Mouse (Mus musculus) MN1 (cell line): ENCODE measurements around the gene Padi1.
A peak's percentile ranks its signal among the peaks of the same experiment; 100 is the strongest.

ENCODE experiments used
- DNase-seq: peaks from one replicate; pipeline ENCODE4 v3.0.0-alpha.2; 2016; ENCODE audit warnings: low spot score

Gene Padi1

GRCm38 (mm10) chr4:140782821-140783220, 62.8 kb downstream of the Padi1 start:
- no peak for DNase-seq

DNA sequence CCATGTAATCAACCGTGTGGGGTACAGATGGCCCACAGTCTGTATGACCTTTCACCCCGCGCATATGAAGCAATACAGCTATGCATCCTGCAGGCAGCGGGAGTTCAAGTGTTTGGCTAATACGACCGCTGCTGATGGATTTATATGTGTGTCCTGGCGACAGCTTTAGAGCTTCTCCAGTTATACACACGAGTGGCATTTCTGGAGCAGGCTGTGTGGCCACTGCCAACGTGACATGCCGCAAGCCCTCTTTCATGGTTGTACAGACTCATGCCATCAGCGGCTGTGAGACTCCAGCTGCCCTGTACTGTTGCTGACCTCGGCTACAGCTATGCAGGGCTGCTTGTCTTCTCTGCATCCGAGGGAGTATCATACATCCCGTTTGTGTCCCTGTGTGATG, 65.1 kb downstream of the Padi1 start:
- no peak for DNase-seq

GRCm38 (mm10) chr4:140779803-140780397, 65.7 kb downstream of the Padi1 start:
- DNase-seq = peak; percentile 90

GRCm38 (mm10) chr4:140776623-140777022, 69.0 kb downstream of the Padi1 start:
- no peak for DNase-seq

DNA sequence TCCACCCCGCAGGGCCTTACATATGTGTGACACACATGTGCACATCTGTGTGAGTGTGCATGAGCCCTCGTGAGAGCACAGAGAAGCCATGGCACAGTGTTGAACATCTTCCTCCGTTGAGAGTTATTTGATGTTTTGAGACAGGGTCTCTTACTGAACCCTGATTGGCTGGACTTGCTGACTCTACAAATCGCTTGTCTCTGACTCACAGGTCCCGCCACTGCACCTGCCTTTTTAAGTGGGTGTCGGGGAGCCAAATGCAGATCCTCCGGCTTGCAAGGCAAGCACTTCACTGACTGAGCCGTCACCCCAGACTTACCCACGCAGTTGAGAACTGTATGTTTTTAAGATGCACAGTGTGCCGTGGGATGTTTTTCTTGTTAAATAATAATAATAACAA, 69.7 kb downstream of the Padi1 start:
- no peak for DNase-seq

DNA sequence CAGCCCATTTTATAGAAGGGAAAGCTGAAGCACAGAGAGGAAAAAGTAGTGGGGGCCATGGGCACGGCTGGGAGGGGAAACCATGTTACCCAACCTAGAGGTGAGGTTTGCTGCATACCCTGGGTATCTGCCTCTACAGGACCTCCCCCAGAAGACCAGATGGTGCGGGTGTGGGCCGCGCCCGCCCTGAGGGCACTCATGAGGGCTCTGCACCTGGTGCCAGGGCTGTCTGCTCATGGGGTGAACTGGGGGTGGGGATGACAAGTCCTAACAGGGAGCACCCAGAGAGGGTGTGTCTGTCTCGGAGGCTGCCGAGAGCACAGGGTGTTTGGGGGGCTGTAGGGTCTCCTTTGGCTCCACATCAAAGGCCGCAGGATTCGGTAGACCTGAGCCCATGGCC, 70.7 kb downstream of the Padi1 start:
- no peak for DNase-seq

- DNase-seq = no peak
These were observed 71.4 kb downstream of the Padi1 start, which contains the start of gene Padi4 for GRCm38 (mm10) chr4:140774025-140774800. Padi4 (minus strand) TSS chr4:140774236.

- DNase-seq = peak; percentile 39
These were observed 74.5 kb downstream of the Padi1 start for GRCm38 (mm10) chr4:140771091-140771490.

GRCm38 (mm10) chr4:140770433-140770832, 75.1 kb downstream of the Padi1 start:
- peak; percentile 54 for DNase-seq

GRCm38 (mm10) chr4:140768973-140769372, 76.6 kb downstream of the Padi1 start:
- no peak for DNase-seq

GRCm38 (mm10) chr4:140765936-140766335, 79.6 kb downstream of the Padi1 start:
- DNase-seq = no peak

DNA sequence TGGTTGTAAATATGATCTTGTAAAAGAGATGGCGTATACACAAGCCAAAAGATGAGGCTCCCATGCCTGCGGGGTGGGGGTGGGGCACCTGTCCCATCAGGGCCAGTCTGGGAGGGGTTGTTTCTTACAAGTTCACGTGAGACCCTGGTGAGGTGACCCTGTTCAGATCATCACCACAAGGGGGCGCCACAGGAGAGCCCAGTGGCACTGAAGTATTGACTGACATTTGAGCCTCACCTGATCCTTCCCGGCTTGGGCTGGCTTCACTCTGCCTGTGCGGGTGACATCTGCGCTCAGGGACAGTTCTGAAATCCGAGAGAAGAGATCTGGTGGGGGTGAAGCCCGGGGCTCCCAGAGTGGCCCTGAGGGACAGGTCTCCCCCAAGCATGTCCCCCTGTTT, 82.4 kb downstream of the Padi1 start:
- peak; percentile 64 for DNase-seq
